Mouse (Mus musculus): ENCODE measurements at regions not wholly inside any gene's neighbourhood (a gene's known extent, or its start where the extent isn't known, plus 50 kb on each side); places are given as distances from the start of the nearest gene placed in this dataset.

GRCm38 (mm10) chr4:124542696-124543095 is 67.9 kb downstream of the 3100002H09Rik start:
- H3K4me3 ChIP-seq: no peak overlapping the region
- no peaks in the 10 kb centered on the region for H3K36me3 ChIP-seq
- H3K4me2 ChIP-seq: no peak overlapping the region
- H3K9ac ChIP-seq: no peak overlapping the region
- no peak for ATAC-seq (ENCODE audit: insufficient number of reproducible peaks, insufficient read depth, low FRiP score, low TSS enrichment, low read depth)
- no peaks in the 10 kb centered on the region for H3K4me1 ChIP-seq
- H3K27me3 ChIP-seq: no peaks in the 10 kb centered on the region
- no peaks in the 10 kb centered on the region for H3K9me3 ChIP-seq
- WGBS: 76% methylated on average over 5 of the region's 5 CpGs
- no peak overlapping the region for H3K27ac ChIP-seq

GRCm38 (mm10) chr4:124538471-124538870 is 72.1 kb downstream of the 3100002H09Rik start:
- H3K9me3 ChIP-seq: no peaks in the 10 kb centered on the region
- no peak overlapping the region for H3K9ac ChIP-seq
- H3K4me1 ChIP-seq: no peaks in the 10 kb centered on the region
- 76% methylated on average over 5 of the region's 5 CpGs for WGBS
- no peaks in the 10 kb centered on the region for H3K36me3 ChIP-seq
- ATAC-seq (ENCODE audit: insufficient number of reproducible peaks, insufficient read depth, low FRiP score, low TSS enrichment, low read depth): no peak
- no peak overlapping the region for H3K4me3 ChIP-seq
- no peak overlapping the region for H3K4me2 ChIP-seq
- no peaks in the 10 kb centered on the region for H3K27me3 ChIP-seq
- no peak overlapping the region for H3K27ac ChIP-seq

- WGBS: 72% methylated on average over 5 of the region's 5 CpGs
- Histone ChIP-seq H3K9me3 (no peaks in the 10 kb centered on the region), H3K4me2 (no peak overlapping the region), H3K4me3 (no peak overlapping the region), H3K36me3 (no peaks in the 10 kb centered on the region), H3K27me3 (no peaks in the 10 kb centered on the region), H3K9ac (no peak overlapping the region), H3K4me1 (no peaks in the 10 kb centered on the region), H3K27ac (no peak overlapping the region)
- no peak for ATAC-seq (ENCODE audit: insufficient number of reproducible peaks, insufficient read depth, low FRiP score, low TSS enrichment, low read depth)
Measured at GRCm38 (mm10) chr4:124537681-124538080, 72.9 kb downstream of the 3100002H09Rik start.

GRCm38 (mm10) chr4:124533614-124534013 is 77.0 kb downstream of the 3100002H09Rik start:
- no peak overlapping the region for H3K27ac ChIP-seq
- H3K27me3 ChIP-seq: no peaks in the 10 kb centered on the region
- H3K36me3 ChIP-seq: no peaks in the 10 kb centered on the region
- H3K4me3 ChIP-seq: no peak overlapping the region
- H3K9ac ChIP-seq: no peak overlapping the region
- H3K4me1 ChIP-seq: peaks cover 4% of the 10 kb centered on the region
- 41% methylated on average over 6 of the region's 6 CpGs for whole genome bisulfite sequencing
- ATAC-seq (ENCODE audit: insufficient number of reproducible peaks, insufficient read depth, low FRiP score, low TSS enrichment, low read depth): no peak
- no peak overlapping the region for H3K4me2 ChIP-seq
- no peaks in the 10 kb centered on the region for H3K9me3 ChIP-seq

- no peak overlapping the region for H3K4me3 ChIP-seq
- H3K36me3 ChIP-seq: no peaks in the 10 kb centered on the region
- H3K27ac ChIP-seq: no peak overlapping the region
- H3K27me3 ChIP-seq: no peaks in the 10 kb centered on the region; the same call in 1 of the 2 replicates
- peaks cover 4% of the 10 kb centered on the region for H3K4me1 ChIP-seq
- ATAC-seq (ENCODE audit: insufficient number of reproducible peaks, insufficient read depth, low FRiP score, low TSS enrichment, low read depth): no peak
- no peak overlapping the region for H3K4me2 ChIP-seq
- H3K9ac ChIP-seq: no peak overlapping the region
- WGBS: 58% methylated on average over 9 of the region's 9 CpGs
- no peaks in the 10 kb centered on the region for H3K9me3 ChIP-seq
Measured at GRCm38 (mm10) chr4:124530596-124530995, 80.0 kb downstream of the 3100002H09Rik start.

- 32% methylated on average over 10 of the region's 10 CpGs for WGBS
- Histone ChIP-seq H3K9ac (no peak overlapping the region), H3K36me3 (no peaks in the 10 kb centered on the region), H3K9me3 (no peaks in the 10 kb centered on the region), H3K4me3 (no peak overlapping the region), H3K27ac (no peak overlapping the region), H3K4me1 (peaks cover 4% of the 10 kb centered on the region), H3K27me3 (peaks cover 5% of the 10 kb centered on the region; the same call in 1 of the 2 replicates), H3K4me2 (no peak overlapping the region)
- ATAC-seq (ENCODE audit: insufficient number of reproducible peaks, insufficient read depth, low FRiP score, low TSS enrichment, low read depth): no peak
Measured at GRCm38 (mm10) chr4:124526822-124527221, 83.8 kb downstream of the 3100002H09Rik start.

GRCm38 (mm10) chr4:124526362-124526761 is 84.2 kb downstream of the 3100002H09Rik start:
- ATAC-seq (ENCODE audit: insufficient number of reproducible peaks, insufficient read depth, low FRiP score, low TSS enrichment, low read depth): no peak
- Histone ChIP-seq H3K27me3 (peaks cover 5% of the 10 kb centered on the region; the same call in 1 of the 2 replicates), H3K9ac (no peak overlapping the region), H3K9me3 (no peaks in the 10 kb centered on the region), H3K4me3 (no peak overlapping the region), H3K27ac (no peak overlapping the region), H3K4me1 (peaks cover 4% of the 10 kb centered on the region), H3K36me3 (no peaks in the 10 kb centered on the region), H3K4me2 (no peak overlapping the region)
- 46% methylated on average over 9 of the region's 9 CpGs for WGBS

- WGBS: 54% methylated on average over 9 of the region's 9 CpGs
- Histone ChIP-seq H3K27me3 (0 out of 2 replicates have a peak, but pooled peaks cover 4% of the 10 kb centered on the region), H3K4me3 (no peak overlapping the region), H3K36me3 (no peaks in the 10 kb centered on the region), H3K4me1 (peaks cover 11% of the 10 kb centered on the region), H3K4me2 (no peak overlapping the region), H3K9me3 (no peaks in the 10 kb centered on the region), H3K27ac (no peak overlapping the region), H3K9ac (no peak overlapping the region)
- ATAC-seq (ENCODE audit: insufficient number of reproducible peaks, insufficient read depth, low FRiP score, low TSS enrichment, low read depth): no peak
Measured at GRCm38 (mm10) chr4:124520309-124520708, 90.3 kb downstream of the 3100002H09Rik start.

GRCm38 (mm10) chr4:124511761-124512160 is 98.8 kb downstream of the 3100002H09Rik start:
- Histone ChIP-seq H3K27ac (no peak overlapping the region), H3K4me2 (no peak overlapping the region), H3K9me3 (no peaks in the 10 kb centered on the region), H3K4me3 (no peak overlapping the region), H3K9ac (no peak overlapping the region), H3K4me1 (no peaks in the 10 kb centered on the region), H3K36me3 (no peaks in the 10 kb centered on the region), H3K27me3 (peaks cover 7% of the 10 kb centered on the region; the same call in 1 of the 2 replicates)
- 80% methylated on average over 16 of the region's 16 CpGs for WGBS
- ATAC-seq (ENCODE audit: insufficient number of reproducible peaks, insufficient read depth, low FRiP score, low TSS enrichment, low read depth): no peak

- Histone ChIP-seq H3K4me1 (no peaks in the 10 kb centered on the region; the same call in 1 of the 2 replicates), H3K4me3 (no peak overlapping the region), H3K27ac (no peak overlapping the region), H3K27me3 (peaks cover 11% of the 10 kb centered on the region; the same call in 1 of the 2 replicates), H3K4me2 (no peak overlapping the region), H3K36me3 (no peaks in the 10 kb centered on the region), H3K9ac (no peak overlapping the region), H3K9me3 (no peaks in the 10 kb centered on the region)
- ATAC-seq (ENCODE audit: insufficient number of reproducible peaks, insufficient read depth, low FRiP score, low TSS enrichment, low read depth): no peak
- WGBS: 84% methylated on average over 3 of the region's 3 CpGs
Measured at GRCm38 (mm10) chr4:124510816-124511215, 99.8 kb downstream of the 3100002H09Rik start.

GRCm38 (mm10) chr4:124509695-124510094 is 100.9 kb downstream of the 3100002H09Rik start:
- Histone ChIP-seq H3K4me2 (no peak overlapping the region), H3K4me3 (no peak overlapping the region), H3K27me3 (peaks cover 11% of the 10 kb centered on the region; the same call in 1 of the 2 replicates), H3K4me1 (no peaks in the 10 kb centered on the region; the same call in 1 of the 2 replicates), H3K9me3 (no peaks in the 10 kb centered on the region), H3K27ac (no peak overlapping the region), H3K9ac (no peak overlapping the region), H3K36me3 (no peaks in the 10 kb centered on the region)
- ATAC-seq (ENCODE audit: insufficient number of reproducible peaks, insufficient read depth, low FRiP score, low TSS enrichment, low read depth): no peak
- WGBS: 69% methylated on average over 5 of the region's 5 CpGs

- Histone ChIP-seq H3K4me2 (no peak overlapping the region), H3K36me3 (no peaks in the 10 kb centered on the region), H3K9ac (no peak overlapping the region), H3K27me3 (peaks cover 11% of the 10 kb centered on the region; the same call in 1 of the 2 replicates), H3K4me3 (no peak overlapping the region), H3K4me1 (no peaks in the 10 kb centered on the region; the same call in 1 of the 2 replicates), H3K9me3 (no peaks in the 10 kb centered on the region), H3K27ac (no peak overlapping the region)
- WGBS: 51% methylated on average over 10 of the region's 10 CpGs
- ATAC-seq (ENCODE audit: insufficient number of reproducible peaks, insufficient read depth, low FRiP score, low TSS enrichment, low read depth): no peak
Measured at GRCm38 (mm10) chr4:124506083-124506647, 104.4 kb downstream of the 3100002H09Rik start.

All from embryonic facial prominence, embryonic 13.5 days (tissue).